Mouse (Mus musculus): ENCODE results near the gene Farp1.
"Not testable (repeated sequence)": the region's sequence is repeated elsewhere in the genome, so short reads cannot be mapped to it uniquely, and the experiment has no call there.

The Farp1 gene

DNA sequence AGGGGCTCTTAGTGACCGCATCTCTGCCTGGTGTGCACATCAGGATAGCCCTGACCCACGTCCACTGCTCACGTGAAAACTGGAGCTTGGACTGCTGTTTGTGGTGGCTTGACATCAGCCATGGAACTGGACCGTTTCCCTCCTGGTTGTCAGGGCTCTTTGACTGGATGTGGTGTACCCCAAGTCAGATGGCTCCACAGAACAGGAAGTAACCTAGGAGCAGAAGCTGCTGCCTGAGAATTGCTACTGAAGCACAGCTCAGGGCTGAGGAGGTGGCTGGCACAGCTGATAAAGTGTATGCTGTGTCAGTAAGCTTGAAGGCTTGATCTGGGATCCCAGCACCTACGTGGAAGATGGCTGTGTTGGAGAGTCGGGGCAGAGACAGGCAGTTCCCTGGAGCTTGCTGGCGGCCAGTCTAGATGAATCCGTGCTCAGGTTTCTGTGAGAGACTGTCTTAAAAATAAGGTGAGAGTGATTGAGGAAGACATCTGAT lies 151.4 kb downstream of the Farp1 start:
- no peak for DNase-seq

DNA sequence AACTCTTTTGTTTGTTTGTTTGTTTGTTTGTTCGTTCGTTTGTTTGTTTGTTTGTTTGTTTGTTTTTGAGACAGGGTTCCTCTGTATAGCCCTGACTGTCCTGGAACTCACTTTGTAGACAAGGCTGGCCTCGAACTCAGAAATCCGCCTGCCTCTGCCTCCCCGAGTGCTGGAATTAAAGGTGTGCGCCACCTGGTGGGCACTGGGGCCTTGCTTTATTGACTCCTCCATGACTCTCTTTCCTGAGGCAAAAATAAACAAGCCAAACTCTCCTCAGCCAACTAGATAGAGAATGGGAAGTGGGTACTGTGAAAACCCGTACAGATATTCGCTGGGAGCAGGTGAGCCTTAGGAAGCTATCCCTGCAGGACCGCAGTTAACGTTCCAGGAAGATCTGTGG lies 154.8 kb downstream of the Farp1 start:
- not testable (repeated sequence) for DNase-seq

DNA sequence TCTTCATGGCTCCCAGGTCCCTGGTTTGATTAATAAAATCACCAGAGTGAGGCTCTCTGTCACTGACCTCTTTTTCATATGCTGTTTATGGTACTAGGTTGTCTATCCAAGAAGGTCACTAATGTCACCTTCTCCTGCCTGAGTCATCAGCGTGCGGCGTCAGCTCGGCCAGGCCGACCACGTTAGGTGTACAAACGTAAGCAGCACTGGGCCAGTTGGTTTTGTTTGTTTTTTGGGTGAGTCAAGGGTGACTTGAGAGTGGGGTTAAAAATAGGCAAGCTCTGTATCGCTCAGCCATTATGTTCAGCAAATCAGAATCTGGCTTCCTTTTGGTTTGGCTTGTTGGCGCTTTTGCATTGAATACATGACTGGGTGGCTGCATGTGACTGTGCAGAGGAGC lies 155.4 kb downstream of the Farp1 start:
- DNase-seq = no peak

- no peak for DNase-seq
Measured at GRCm38 (mm10) chr14:121191739-121192138, 156.7 kb downstream of the Farp1 start.

DNA sequence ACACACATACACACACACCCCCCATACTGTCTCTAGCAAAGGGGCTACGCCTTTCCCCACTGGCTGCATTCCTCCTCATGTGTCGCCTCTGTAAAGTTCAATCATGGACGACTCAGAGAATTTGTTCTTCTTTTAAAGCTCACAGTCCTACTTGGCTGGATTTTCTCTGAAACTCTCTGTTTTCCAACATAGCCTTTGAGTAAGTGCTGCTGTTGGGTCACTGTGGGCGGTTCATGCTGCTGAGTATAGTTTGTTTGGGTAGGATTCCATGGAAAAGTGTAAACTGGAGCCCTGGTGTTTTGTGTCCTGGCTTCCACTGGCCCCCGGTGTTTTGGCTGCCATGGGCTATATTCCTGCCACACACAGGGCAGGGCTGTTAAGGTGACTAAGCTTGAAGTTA lies 157.4 kb downstream of the Farp1 start:
- no peak for DNase-seq

DNA sequence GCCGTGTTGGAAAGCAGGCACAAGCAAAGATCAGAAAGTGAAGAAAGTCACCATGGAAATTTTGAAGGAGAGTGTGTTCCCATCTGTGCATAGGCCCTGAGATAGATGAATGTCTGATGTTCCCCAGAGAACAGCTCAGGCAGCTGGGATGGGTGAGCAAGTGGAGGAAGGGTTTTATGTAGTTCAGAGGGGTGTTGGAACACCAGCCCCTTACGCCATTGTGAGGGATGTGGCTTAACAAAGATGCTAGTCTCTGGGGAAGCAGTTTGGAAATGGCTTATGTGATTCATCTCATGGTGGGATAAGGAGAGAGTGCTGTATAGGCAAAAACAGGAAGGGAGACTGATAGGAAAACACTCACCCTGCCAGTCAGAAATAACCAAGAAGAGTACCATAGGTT lies 159.0 kb downstream of the Farp1 start:
- no peak for DNase-seq

GRCm38 (mm10) chr14:121198915-121199572 lies 164.0 kb downstream of the Farp1 start:
- DNase-seq = no peak

DNA sequence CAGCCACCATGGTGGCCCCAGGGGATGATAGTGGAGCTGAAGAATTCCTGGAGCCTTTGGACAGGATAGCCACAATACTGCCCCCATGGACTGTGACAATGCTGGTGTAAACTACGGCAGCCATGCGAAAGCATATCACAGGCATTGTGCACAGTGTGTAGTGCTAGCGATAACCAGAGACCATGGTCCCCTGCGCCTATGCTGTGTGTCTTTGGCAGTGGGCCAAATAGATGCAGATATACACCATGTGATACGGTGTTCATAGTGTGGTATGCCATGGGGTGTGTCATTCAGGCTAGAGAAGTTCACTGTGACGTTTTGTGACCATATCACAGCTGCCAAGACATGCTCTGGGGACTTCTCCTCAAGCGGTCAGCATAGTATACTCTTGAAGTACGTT lies 164.8 kb downstream of the Farp1 start:
- no peak for DNase-seq

GRCm38 (mm10) chr14:121200353-121200752 lies 165.4 kb downstream of the Farp1 start:
- DNase-seq = no peak

- no peak for DNase-seq
Measured at GRCm38 (mm10) chr14:121201178-121201577, 166.2 kb downstream of the Farp1 start.

DNA sequence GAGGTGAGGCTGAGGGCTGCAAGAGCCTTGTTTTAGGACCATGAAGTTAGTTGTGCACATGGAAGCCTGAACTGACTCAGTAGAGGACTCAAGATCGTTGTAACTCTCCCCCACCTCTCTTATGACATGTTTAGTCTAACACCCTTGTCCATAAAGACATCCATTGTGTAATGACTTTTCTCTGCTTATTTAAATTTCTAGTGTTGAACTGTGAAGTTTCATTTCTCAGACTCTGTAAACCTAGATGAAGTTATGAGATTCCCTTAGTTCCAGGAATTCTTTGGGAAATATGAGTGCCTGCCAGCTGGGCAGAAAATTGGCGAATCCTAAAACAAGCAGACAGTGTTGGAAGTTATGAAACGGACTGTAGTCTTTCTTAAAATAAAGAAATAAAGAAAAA lies 170.5 kb downstream of the Farp1 start:
- DNase-seq = no peak

DNA sequence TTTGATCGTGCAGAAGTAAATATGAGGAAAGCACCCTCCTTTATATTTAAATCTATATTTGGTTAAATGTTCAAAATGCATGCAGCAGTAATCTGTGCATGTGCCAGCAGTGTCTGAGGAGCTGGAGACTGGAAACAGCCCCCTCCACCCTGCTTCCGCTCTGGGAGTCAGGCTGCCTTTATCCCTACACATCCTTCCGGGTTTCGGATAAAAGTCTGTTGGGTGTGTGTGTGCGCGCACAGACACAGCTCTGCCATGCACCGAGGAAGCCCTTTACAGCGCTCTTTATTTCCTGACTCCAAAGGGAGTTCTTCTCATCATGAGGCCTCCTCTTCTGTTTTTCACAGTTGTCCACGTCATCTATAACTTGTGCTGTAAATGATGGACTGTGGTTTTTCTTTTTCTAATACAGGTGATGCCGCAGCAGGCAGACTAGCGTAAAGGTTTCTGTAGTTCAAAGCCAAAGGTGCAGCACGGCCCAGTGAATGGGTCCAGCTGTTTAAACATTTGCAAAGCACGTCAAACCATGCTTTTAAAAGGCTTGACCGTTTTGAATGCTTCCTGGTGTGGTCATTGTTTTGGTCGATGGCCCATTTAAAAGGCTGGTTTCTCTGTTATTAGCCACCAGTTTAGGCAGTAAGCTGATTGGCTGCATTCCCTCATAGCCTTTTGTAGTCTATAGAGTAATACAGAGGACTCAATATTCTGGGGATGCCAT lies 172.6 kb downstream of the Farp1 start:
- no peak for DNase-seq

DNA sequence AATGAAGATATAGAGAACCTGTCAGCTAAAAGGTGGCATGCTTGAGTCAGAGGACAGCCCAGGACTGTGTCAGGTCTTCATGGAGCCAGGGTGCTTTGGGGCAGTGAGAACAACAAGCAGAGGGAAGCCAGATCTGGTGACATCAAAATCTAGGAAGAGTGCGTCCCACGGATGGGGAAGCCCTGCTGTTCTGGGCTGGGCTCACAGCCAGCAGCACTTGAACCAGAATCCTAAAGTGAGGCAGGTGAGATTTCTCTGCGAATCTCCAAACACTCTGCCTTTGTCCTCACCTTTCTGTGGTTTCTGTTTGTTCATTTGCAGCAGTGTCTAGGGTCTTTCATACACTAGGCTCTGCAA lies 173.1 kb downstream of the Farp1 start:
- DNase-seq = peak; percentile 28

DNA sequence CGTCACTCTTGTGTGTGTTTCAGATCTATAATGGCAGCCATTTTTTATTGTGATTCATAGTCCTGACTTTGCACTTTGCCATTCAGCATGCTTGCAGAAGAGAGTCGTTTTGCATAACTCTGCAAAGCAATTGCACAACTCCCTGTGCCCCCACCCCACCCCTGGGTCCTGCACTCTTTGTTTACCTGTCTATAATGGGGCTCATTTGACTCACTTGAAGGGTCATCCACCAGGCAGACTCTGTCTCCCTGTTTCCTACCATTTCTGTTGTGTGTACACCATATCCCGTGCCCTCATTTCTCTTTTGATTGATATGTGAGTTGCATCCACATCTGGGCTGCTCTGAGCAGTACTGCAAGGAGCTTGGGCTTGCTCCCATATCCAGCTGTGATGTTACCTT lies 175.3 kb downstream of the Farp1 start:
- DNase-seq = no peak

- DNase-seq = no peak
Measured at GRCm38 (mm10) chr14:121213650-121214049, 178.7 kb downstream of the Farp1 start.

DNA sequence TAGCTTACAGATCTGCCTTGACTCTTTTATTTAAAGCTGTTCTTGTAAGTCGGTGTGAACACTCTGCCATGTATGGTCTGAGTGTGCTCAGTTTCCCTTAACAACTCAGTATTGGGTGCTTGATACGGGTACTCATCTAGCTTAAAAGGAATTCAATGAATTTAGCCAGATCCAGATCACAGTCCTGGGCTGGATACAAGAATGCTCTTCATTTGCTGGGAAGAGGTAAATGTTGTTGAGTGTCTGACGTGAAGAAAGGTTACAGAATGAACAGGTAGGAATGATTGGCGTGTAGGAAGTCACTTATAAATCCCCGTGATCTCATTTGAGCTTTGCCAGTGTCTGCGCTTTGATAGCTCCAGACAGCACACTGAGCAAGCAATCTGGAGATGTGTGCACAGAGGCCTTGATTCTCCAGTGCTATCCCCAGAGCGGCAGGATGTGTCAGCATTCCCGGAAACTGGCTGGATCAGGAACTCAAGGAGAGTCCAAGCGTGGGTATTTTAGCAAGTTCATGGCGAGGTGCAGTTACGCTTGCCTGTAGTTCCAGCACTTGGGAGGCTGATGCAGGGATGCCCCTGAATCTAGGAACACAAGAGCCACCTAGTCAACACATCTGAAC lies 179.7 kb downstream of the Farp1 start:
- DNase-seq = no peak

GRCm38 (mm10) chr14:121215817-121216216 lies 180.8 kb downstream of the Farp1 start:
- no peak for DNase-seq

DNA sequence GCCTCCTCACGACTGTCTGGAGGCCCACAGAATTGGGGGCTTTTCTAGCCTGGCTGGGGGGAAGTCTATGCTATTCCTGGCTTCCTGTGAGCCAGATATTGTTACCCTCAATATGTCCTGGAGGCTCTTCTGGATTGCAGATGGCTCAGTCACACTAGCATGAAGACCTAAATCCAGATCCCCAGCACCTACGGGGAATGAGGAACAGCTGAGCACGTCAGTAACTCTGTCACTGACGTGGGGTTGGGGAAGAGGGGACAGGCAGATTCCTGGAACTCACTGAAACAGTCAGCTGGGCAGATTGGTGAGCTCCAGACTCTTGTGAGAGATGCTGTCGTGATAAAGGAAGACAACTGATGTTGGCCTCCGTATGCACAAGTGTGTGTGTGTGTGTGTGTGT lies 181.7 kb downstream of the Farp1 start:
- DNase-seq = no peak

DNA sequence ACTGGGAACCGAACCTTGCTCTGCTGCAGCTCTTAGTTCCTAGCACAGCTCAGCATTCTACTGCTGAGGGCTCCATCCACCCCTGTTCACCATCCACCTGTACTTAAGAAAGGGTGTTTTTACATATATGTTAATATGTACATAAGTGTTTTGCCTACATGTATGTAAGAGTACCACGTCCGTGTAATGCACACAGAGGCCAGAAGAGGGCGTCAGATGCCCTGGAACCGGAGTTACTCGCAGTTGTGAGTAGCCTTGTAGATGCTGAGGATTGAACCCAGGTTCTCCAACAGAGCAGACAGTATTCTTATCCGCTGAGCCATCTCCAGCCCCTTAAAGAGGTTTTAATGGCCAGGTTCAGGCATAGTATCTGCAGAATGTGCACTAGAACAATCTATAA lies 183.6 kb downstream of the Farp1 start:
- no peak for DNase-seq

DNA sequence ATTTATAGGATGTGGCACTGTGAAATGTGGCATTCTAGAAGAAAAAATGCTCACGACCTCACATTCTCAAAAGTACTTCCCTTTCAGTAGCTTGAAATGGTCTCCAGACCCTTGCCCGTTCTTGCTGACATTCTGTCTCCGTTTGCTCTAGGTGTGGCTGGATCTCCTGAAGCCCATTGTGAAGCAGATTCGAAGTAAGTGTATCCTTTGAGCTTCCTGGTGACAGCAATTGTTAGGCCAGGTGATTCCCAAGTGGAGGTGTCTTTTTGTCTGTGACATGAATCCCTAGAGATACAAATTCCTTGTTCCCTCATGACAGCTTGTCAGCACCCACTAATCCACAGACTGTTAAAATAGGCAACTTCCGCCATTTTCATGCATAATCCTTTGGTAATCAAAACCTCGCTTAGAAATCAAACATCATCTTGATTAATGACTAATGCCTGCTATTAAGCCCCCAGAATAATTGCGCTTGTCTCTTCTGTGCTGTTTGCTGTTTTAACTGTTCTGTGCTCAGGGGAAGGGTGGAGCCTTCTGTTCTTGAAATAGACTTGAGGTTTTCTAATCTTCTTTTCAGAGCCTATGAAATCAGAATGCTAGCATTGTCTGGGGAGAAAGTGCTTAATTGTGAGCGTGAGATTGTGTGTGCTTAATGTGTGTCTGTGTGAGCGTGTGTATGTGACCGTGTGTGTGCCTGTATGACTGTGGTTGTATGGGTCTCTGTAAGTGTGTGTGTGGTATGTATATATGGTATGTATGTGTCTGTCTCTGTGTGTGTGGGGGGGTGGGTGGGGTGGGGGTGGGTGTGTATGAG lies 184.4 kb downstream of the Farp1 start:
- DNase-seq = no peak

GRCm38 (mm10) chr14:121220040-121220322 lies 185.0 kb downstream of the Farp1 start:
- no peak for DNase-seq

DNA sequence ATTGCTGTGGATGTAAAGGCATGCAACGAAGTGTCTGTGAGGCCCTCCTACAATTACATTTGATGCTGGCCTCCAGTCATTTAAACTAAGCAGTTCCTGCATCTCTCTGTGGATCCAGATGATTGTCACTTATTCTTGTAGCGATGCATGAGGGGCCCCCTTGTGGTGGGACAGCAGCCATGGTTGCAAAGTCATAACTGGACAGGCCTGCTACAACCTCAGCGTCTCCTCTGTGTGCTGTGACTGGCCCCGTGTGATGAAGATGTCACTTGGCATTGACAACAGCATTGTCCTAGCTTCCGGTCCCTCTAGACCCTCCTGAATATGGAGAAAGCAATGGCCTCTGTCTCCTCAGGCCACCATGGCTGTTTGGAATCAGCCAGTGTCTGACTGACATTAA lies 185.7 kb downstream of the Farp1 start:
- peak; percentile 59 for DNase-seq

DNA sequence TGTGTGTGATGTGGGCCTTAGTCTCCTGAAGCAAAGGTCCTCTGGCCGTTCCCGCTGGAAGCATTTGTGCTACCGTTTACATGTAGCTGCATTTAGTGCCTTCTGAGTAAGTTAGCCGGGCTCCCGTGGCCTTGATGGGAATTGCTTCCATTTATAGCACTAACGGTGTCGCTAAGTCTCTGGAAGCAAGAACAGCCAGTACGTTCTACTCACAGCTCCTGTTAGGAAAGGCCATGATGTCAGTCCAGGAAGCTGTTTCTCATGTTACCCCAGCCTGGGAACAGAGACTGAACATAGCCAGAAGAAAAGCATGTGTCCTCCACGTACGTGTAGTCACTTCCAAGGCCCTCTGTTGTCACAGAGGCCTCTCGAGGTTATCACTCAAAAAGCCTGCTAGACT lies 190.8 kb downstream of the Farp1 start:
- DNase-seq = no peak

All from cerebellum, adult 11 months (tissue).